Mouse (Mus musculus) stomach, postnatal 0 days (tissue): ENCODE results near the gene St7.

Experiments used
- CTCF ChIP-seq: IDR thresholded peaks from 2 replicates; pipeline ENCODE4 v1.5.1; 2016; ENCODE audit warnings: antibody characterized with exemption, low read depth, mild to moderate bottlenecking, moderate library complexity
- EP300 ChIP-seq: optimal IDR thresholded peaks from 2 replicates; pipeline ENCODE3; 2016; ENCODE audit warnings: antibody characterized with exemption

GRCm38 (mm10) chr6:17657308-17657707 is 35.4 kb upstream of the St7 start:
- TF ChIP-seq CTCF: no peak
- no peak for TF ChIP-seq EP300
